Mouse (Mus musculus) left cerebral cortex, adult 9 months (tissue): ENCODE data around the gene Pabpc4.
A peak's percentile ranks its signal among the peaks of the same experiment; 100 is the strongest.
"Not testable (repeated sequence)": the region's sequence is repeated elsewhere in the genome, so short reads cannot be mapped to it uniquely, and the experiment has no call there.

ENCODE experiments used
- DNase-seq, 2 experiments: peaks; one replicate each; pipeline ENCODE4 v3.0.0; 2022; ENCODE audit warnings: low spot score in 2 of 2

Gene Pabpc4

DNA sequence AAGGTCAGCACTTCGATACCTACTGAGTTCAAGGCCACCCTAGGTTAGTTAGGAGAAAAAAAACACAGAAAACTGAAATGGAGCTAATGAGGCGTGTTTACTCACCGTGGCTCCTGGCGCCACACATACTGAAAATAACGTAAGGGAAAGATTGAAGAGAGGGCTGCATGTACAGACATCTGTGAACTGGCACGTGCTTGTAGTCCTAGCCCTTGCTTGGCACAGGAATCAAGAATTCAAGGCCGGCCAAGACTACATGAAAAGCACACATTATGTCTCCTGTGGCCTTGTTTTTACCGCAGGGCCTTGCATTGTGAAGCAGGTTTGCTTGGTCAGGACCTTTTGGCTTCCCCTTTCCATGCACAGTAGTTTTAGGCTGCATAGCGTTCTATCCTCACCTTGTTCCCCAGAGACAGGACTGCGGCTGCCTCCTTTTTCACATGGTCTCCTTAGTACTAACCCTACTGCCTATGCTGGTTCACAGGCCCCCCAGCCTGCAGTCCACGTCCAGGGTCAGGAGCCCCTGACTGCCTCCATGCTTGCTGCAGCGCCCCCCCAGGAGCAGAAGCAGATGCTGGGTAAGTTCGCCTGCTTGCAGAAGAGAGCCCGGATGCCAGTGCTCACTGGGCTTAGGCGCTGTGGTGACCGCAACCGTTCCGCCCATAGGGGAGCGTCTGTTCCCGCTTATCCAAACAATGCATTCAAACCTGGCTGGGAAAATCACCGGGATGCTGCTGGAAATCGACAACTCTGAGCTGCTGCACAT is 35.2 kb downstream of the Pabpc4 start:
- DNase-seq: no peak

GRCm38 (mm10) chr4:123298226-123298625 is 36.1 kb downstream of the Pabpc4 start:
- no peak for DNase-seq

DNA sequence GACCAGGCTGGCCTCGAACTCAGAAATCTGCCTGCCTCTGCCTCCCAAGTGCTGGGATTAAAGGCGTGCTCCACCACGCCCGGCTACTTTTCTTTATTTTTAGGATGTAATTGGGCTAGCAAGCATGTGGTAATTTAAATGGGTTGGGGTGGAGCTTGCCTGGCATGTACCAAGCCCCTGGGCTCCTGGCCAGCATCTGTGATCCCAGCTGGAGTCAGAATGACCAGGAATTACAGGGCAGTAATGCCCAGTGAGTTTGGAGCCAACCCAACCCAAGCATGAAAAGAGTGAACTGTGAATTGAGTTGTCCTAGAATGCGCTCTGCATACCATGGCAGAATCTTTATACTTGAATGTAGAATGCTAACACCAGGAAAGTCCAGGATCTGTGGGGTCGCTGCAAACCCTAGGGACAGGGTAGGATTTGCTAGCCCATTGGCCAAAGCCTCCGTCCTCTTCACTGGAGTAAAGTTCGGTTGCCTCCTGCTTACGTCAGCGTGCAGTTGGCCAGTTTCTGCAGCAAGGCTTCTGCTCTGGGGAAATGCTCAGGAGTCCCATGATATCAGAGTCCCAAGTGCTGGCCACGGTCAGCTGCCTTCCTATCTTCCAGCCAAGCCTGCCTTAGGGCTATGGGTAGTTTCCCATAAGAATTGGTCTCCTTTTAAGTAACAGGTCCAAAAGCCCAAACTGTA is 37.0 kb downstream of the Pabpc4 start:
- no peak for DNase-seq

DNA sequence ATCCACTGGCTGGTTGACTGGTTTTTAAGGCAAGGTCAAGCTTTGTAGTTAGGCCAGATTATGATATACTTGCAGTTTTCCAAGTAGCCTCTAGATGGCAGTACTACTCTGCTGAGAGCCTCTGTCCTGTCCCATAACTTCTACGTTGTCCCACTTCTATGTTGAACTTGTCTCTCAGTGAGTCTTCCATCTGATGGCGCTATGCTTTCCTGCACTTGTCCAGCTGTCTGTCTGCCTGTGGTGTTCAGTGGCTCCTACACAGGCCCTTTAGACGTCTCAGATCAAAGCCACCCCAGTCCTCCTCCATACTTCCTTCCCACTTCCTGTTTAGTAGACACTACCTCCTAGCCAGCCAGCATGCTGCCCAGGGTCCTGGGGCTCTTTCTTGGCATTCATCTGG is 43.6 kb downstream of the Pabpc4 start:
- DNase-seq: peak in 1 of 2 experiments; percentile 46

GRCm38 (mm10) chr4:123306999-123307398 is 44.8 kb downstream of the Pabpc4 start:
- DNase-seq: peak in 1 of 2 experiments; percentile 54

GRCm38 (mm10) chr4:123308292-123308691 is 46.1 kb downstream of the Pabpc4 start:
- DNase-seq: no peak

- DNase-seq: no peak
Observed at GRCm38 (mm10) chr4:123311845-123312244, 49.7 kb downstream of the Pabpc4 start.

DNA sequence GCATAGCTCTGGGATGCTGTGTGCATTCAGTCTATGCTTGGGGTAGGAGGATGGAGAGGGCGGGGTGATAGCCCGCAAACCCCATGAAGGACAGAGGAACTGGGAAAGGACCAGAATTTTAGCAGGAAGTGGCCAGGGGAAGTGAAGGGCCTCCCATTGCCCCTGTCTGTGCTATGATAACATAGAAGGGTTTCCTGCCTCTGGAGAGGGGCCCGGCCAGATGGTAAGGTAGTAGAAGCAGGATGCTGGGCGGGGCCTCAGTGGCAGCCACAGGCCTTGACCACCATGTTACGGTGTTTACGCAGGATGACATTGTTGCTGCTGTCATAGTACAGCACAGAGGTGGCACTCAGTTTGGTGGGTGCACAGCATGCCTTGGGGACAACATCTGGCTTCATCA is 50.9 kb downstream of the Pabpc4 start:
- DNase-seq: no peak

DNA sequence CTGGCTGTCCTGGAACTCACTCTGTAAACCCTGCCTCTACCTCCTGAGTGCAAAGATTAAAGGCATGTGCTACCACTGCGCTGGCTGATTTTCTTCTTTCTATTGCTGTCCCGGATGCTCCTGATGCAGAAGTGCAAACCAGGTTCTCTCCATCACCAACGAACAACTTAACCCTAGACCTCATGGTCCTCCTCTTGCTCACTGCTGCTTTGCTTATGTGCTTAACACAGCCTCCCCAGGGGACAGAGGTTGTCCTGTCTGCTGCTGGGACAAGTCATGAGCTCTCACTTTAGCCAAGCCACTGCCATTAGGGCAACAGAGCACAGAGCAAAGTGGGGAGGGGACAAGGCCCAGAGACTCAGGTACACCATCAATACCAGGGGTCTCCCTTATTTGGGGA is 52.3 kb downstream of the Pabpc4 start:
- no peak for DNase-seq

DNA sequence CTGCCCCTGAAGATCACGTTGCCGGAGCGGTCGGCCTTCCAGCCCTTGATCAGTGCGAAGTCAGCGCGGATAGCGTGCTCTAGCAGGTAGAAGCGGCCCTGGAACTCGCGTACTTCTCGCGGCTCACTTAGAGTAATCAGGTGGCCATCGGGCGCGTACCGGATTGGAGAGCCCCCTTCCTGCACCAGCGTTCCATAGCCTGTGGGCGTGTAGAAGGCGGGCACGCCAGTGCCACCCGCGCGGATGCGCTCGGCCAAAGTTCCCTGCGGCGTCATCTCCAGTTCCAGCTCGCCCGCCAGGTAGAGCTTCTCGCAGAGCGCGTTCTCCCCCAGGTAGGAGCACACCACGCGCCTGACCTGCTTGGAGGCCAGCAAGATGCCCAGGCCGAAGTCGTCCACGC is 60.8 kb downstream of the Pabpc4 start:
- not testable (repeated sequence) for DNase-seq

- no peak for DNase-seq
Observed at GRCm38 (mm10) chr4:123323534-123323933, 61.4 kb downstream of the Pabpc4 start, which contains the start of gene Oxct2a. Gene Oxct2a, minus strand, starts transcription at chr4:123323634.

DNA sequence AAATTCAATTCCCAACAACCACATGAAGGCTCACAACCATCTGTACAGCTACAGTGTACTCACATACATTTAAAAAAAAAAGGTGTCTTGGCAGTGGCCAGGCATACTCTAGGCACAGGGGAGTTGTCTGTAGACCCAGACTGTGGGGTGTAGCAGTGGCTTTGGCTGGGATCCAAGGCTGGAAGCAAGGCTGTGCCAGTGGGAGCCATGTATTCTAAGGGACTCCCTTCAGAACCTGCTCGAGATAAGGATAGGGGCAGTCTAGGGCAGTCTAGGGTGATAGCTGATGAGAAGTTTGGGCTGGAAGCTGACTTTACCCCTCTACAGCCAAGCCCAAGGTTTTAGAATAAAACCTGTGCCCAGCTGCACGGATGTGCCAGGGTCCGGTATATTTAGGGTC is 63.9 kb downstream of the Pabpc4 start:
- DNase-seq: no peak

- no peak for DNase-seq
Observed at GRCm38 (mm10) chr4:123327630-123328029, 65.5 kb downstream of the Pabpc4 start.

DNA sequence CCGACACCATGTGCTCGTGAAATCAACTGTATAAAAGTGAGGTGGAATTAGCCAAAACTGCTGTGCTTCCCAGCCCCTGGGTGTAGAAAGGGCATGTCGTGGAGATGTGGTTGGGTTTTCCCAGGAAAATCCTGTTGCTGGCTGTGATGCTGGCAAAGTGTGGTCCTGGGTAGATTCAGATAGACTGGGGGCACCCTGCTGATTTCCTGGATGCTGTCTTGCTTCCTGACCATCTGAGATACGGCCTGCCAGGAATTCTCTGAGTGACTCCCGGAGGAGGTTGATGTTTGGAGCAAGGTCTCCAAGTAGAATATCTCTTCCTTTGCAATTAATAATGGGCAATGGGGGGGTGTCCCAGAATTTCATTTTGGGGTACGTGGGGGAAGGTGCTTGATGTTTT is 66.8 kb downstream of the Pabpc4 start:
- no peak for DNase-seq

DNA sequence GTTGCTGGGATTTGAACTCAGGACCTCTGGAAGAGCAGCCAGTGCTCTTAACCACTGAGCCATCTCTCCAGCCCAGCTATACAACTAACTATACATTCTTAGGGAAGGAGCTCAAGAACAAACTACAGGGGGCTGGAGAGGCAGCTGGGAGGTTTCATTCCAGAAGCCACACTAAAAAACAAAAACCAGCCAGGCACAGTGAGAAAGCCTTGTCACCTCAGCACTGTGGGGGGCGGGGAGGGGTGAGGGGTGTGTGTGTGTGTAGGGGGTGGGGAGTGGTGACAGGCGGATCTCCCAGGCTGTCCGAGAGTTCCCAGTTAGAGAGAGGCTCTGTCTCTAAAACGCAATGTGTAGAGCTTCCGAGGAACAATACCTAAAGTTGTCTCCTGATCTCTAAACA is 69.2 kb downstream of the Pabpc4 start:
- DNase-seq: no peak

GRCm38 (mm10) chr4:123331961-123332360 is 69.8 kb downstream of the Pabpc4 start:
- not testable (repeated sequence) for DNase-seq

DNA sequence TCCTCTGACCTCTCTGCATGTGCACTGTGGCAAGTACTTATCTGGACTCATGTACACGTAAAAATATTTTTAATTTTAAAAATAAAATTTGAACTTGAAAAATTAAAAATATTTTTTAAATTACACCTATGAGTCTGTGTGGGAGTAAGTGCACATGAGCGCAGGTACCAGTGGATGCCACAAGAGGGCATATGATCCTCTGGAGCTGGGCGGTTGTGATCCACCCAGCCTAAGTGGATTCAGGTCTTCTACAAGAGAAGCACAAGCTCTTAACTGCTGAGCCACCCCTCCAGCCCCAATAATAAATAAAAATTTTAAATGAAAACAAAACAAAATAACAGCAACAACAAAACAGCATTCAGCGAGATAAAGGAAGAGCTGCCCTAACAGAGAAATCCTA is 71.0 kb downstream of the Pabpc4 start:
- no peak for DNase-seq

DNA sequence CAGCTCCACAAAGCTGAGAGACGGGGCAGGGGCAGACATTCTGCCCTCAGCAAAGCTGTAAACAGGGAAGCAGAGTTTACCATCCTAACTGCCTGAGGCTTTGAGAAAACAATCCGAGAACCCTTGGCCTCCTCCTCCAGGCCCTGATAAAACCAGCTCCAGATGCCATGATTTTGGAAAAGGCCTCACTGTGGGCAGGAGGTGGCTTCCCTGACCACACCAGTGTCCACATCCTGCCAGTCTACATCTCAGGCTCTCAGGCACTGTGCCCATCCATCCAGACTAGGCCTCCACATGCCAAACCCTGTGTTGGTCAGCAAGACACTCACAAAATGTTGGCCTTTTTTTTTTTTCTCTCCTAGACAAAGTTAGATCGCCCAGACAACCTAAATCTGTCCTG is 72.0 kb downstream of the Pabpc4 start:
- DNase-seq: no peak

DNA sequence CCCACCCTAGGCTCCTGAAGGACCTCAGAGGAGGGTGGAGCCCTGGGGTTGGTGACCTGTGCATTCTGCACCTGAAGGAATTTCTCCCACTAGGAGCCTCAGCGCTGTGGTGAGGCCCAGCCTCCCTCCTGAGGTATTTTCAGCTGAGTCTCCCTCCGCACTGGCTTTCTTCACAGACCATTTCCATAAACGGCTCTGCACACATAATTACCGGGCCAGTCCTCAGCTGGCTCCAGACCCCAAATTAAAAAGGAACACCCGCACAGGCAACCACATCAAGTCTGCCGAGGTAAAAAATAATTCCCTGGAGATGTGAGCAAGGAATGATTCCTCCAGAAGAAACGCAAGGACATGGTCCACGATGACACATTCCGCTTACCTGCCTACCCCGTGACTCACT is 73.1 kb downstream of the Pabpc4 start:
- not testable (repeated sequence) for DNase-seq

DNA sequence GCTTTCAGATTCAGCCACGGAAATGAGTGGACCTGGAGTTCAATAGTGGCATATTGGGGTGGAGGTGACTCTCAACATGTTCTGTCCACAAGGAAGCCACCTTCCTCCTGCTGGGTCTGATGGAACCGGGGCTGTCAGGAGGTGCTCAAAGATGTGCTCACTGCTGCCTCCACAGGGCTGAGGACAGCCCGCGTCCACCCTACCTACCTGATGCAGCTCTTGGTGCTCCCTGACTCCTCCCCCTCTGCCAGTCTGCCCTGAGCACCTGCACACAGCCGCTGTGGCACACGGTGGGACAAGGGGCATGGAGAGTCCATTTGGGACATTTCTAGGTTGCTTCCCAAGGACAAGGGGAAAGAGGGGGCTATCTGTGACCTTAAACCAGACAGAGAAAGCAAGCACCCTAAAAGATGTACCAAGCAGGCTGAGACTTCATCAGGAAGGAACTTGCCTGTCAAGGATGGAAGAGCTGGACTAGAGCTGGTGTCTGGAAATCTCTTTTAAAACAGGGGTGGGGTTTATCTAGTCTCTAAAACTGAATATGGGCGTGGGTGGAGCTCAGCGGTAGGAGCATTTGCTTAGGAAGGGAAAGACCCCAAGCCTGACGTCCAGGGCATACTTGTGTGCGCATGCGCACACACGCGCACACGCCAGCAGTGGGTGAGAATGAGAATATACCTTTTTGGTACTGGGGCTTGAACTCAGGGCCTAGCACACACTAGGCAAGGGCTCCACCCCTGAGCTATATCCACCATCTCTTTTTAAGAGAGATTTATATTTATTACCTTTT is 73.8 kb downstream of the Pabpc4 start:
- no peak for DNase-seq

DNA sequence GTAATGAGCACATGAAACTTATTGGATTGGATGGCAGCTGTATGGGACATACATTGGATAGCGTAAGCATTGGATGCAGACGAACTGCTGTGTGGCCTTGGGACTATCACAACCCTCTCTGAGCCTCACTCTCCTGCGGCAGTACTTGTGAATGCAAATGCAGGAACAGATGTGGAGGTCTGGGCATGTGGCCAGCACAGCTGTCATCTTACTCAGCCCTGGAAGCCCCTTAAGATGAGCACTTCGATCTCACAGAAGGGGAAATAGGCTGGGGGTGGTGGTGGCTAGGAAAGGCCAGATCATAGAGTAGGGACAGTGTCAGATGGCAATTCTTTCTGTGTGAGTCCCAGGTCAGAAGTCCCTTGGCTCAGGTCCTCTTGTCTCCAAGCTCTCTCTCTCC is 75.5 kb downstream of the Pabpc4 start:
- DNase-seq: no peak

DNA sequence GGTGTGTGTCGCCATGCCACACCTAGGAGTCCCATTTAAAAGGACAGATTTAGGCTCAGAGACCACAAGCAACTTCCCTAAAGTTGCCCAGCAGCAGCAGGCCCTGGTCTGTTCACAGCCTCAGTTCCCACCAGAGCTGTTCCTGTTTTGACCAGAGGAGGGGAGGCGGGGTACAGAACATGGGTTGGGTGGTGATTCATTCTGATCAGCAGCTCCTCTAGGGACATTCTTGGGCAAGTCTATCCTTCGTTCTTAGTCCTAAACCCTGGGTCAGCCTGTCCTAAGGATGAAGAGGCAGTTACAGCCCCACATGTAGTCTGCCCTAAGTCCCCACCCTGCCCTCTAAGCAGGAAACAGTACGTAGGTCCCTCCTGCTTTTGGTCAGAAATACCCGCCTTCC is 78.1 kb downstream of the Pabpc4 start:
- DNase-seq: no peak
